Mouse (Mus musculus) embryonic facial prominence, embryonic 14.5 days (tissue): ENCODE measurements at regions not wholly inside any gene's neighbourhood (a gene's known extent, or its start where the extent isn't known, plus 50 kb on each side); places are given as distances from the start of the nearest gene placed in this dataset.
A peak's percentile ranks its signal among the peaks of the same experiment; 100 is the strongest.

Experiments
- ATAC-seq: fragments of 200-750 bp; cut with Nextera tagmentation; 2 replicates; pipeline ENCODE4 v1.8.0; 2017; ENCODE audit warnings: low read depth, moderate number of reproducible peaks, moderate TSS enrichment
- DNase-seq: peaks from one replicate; pipeline ENCODE4 v3.0.0-alpha.2; 2015; ENCODE audit warnings: low spot score
- H3K27ac ChIP-seq: fragments of 300-500 bp; sonication (generic); replicated peaks from 2 replicates; pipeline ENCODE4 v1.5.1; 2014; ENCODE audit warnings: low read depth, mild to moderate bottlenecking, low read length, moderate library complexity
- H3K27me3 ChIP-seq: fragments of 300-500 bp; sonication (generic); replicated peaks from 2 replicates; pipeline ENCODE4 v1.6.1; 2014; ENCODE audit warnings: low read length; ENCODE audit not compliant: control insufficient read depth, insufficient read depth
- H3K36me3 ChIP-seq: fragments of 300-500 bp; sonication (generic); 2 replicates; pipeline ENCODE4 v1.6.1; 2014; ENCODE audit warnings: low read length, mixed read lengths; ENCODE audit not compliant: control insufficient read depth, insufficient read depth
- H3K4me1 ChIP-seq: fragments of 300-500 bp; sonication (generic); 2 replicates; pipeline ENCODE4 v1.6.1; 2014; ENCODE audit warnings: antibody characterized with exemption, low read length; ENCODE audit not compliant: control insufficient read depth, insufficient read depth
- H3K4me2 ChIP-seq: fragments of 300-500 bp; sonication (generic); 2 replicates; pipeline ENCODE4 v1.6.1; 2014; ENCODE audit warnings: low read depth, mild to moderate bottlenecking, low read length, moderate library complexity, mixed read lengths
- H3K4me3 ChIP-seq: fragments of 300-500 bp; sonication (generic); 2 replicates; pipeline ENCODE4 v1.5.1; 2014; ENCODE audit warnings: low read depth, mild to moderate bottlenecking, low read length
- H3K9ac ChIP-seq: fragments of 300-500 bp; sonication (generic); 2 replicates; pipeline ENCODE4 v1.6.1; 2014; ENCODE audit warnings: low read depth, mild to moderate bottlenecking, low read length, moderate library complexity, mixed read lengths
- H3K9me3 ChIP-seq: fragments of 300-500 bp; sonication (generic); 2 replicates; pipeline ENCODE4 v1.6.1; 2016; ENCODE audit warnings: low read length; ENCODE audit not compliant: control insufficient read depth
- WGBS: fragments of 180-500 bp; shearing (Covaris S2); extraction: QIAGEN DNeasy Blood & Tissue Kit; methylation state at CpG from one replicate; pipeline ENCODE4 v1.1.7; 2014; 5-methylcytosine and 5-hydroxymethylcytosine counted together

DNA sequence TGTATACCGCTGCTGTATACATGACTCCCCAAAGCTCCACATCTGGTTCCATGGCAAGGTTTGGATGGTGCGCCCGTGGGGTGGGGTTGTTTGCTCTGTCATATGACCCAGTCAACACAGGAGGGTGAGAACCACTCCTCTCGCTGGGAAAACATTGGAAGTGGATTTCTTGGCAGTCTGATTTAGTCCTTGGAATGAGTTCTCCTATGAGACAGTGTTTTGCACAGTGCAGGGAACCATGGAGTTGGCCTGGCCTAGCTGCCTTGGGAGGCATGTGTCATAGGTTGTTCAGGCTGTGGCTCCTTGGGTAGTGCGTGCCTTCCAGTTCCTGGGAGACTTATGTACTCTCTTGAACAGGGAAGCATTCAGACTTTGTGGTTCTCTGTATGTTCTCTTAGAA, 144.6 kb downstream of the Gas1 start:
- Histone ChIP-seq H3K36me3 (no peaks in the 10 kb centered on the region), H3K4me2 (no peak overlapping the region), H3K27ac (no peak overlapping the region), H3K9me3 (no peaks in the 10 kb centered on the region), H3K4me1 (no peaks in the 10 kb centered on the region), H3K9ac (no peak overlapping the region), H3K27me3 (no peaks in the 10 kb centered on the region), H3K4me3 (no peak overlapping the region)
- DNase-seq (no peak), ATAC-seq (no peak)
- 81% methylated on average over 5 of the region's 5 CpGs for WGBS

DNA sequence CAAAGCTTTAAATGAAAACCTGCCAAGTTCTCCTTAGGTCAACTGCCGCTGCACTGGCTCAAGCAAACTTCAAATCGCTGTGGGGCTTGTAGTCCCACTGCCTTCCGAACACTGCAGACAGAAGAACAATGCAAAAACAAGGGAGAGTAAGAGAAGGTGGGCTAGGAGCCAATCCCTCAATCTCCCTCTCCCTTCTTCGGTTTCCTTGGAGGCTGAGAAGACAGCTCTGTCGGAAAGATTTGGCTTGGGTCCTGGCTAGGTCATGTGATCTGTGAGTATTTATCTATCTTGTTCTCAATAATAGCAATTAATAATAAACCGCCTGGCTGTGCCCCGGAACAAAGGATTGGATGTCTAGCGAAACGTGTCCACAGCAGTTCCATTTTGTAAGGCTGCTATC, 147.6 kb downstream of the Gas1 start:
- DNase-seq: peak; percentile 85

DNA sequence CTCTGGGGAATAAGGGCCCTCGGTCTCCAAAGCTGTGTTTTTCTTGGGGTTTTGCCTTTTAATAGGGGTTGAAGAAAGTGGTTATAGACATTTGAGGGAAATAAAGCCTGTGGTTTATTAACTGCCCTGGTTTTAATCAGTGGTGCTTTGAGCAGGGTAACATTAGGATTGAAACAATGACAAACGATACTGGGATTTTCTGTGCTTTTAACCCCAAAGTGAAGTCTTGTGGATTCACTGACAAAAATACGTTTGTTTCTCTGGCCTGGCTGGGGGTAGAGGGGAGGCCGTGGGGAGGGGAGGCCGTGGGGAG, 157.0 kb downstream of the Gas1 start:
- Histone ChIP-seq H3K36me3 (no peaks in the 10 kb centered on the region), H3K9me3 (no peaks in the 10 kb centered on the region), H3K4me2 (peak overlapping the region; percentile 25; the same call in 1 of the 2 replicates), H3K9ac (no peak overlapping the region), H3K4me3 (no peak overlapping the region), H3K27ac (peak overlapping the region; percentile 84), H3K27me3 (no peaks in the 10 kb centered on the region), H3K4me1 (peaks cover 32% of the 10 kb centered on the region)
- ATAC-seq (peak; percentile 10; the same call in 1 of the 2 replicates), DNase-seq (no peak)
- WGBS: 8% methylated on average over 5 of the region's 5 CpGs

More for the DNA sequence above, 147.6 kb downstream of the Gas1 start:
- no peak overlapping the region for H3K4me2 ChIP-seq
- H3K27me3 ChIP-seq: no peaks in the 10 kb centered on the region
- no peaks in the 10 kb centered on the region for H3K36me3 ChIP-seq
- H3K9me3 ChIP-seq: no peaks in the 10 kb centered on the region
- no peak overlapping the region for H3K27ac ChIP-seq
- WGBS: 62% methylated on average over 9 of the region's 9 CpGs
- no peak overlapping the region for H3K4me3 ChIP-seq
- no peaks in the 10 kb centered on the region for H3K4me1 ChIP-seq
- ATAC-seq: peak; percentile 44; the same call in 1 of the 2 replicates
- no peak overlapping the region for H3K9ac ChIP-seq

- H3K27ac ChIP-seq: peak overlapping the region; percentile 84
- no peak overlapping the region for H3K9ac ChIP-seq
- DNase-seq: peak; percentile 93
- no peaks in the 10 kb centered on the region for H3K27me3 ChIP-seq
- H3K4me2 ChIP-seq: peak overlapping the region; percentile 25
- peak; percentile 88 for ATAC-seq
- H3K4me3 ChIP-seq: no peak overlapping the region
- H3K9me3 ChIP-seq: no peaks in the 10 kb centered on the region
- H3K4me1 ChIP-seq: peaks cover 38% of the 10 kb centered on the region
- WGBS: 4% methylated on average over 13 of the region's 13 CpGs
- no peaks in the 10 kb centered on the region for H3K36me3 ChIP-seq
Measured at GRCm38 (mm10) chr13:60019291-60020174, 157.6 kb downstream of the Gas1 start.

DNA sequence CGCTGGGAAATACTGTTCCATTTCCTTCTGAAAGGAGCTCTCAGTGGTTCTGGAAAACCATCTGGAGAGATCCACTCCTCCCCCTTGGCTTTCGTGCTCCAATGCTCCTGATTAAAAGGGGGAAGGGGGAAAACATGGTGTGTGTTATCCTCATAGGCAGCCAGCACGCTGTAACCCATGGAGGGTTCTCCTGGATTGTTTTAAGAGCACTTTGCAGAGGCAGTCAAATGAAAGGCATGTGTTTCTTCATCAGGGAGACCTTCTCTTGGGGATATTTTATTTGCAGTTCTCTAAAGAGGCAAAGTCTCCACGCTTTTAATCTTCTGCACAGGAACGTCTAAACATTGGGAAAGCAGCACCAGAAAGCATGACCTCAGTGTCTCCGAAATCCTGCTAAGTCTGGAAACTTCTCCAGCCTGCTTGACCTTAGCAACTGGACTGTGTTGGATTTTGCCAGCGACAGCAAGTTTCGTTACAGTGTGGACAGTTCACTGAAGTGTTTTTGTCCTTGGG, 161.3 kb downstream of the Gas1 start:
- peaks cover 58% of the 10 kb centered on the region for H3K4me1 ChIP-seq
- peak; percentile 58; the same call in 1 of the 2 replicates for ATAC-seq

DNA sequence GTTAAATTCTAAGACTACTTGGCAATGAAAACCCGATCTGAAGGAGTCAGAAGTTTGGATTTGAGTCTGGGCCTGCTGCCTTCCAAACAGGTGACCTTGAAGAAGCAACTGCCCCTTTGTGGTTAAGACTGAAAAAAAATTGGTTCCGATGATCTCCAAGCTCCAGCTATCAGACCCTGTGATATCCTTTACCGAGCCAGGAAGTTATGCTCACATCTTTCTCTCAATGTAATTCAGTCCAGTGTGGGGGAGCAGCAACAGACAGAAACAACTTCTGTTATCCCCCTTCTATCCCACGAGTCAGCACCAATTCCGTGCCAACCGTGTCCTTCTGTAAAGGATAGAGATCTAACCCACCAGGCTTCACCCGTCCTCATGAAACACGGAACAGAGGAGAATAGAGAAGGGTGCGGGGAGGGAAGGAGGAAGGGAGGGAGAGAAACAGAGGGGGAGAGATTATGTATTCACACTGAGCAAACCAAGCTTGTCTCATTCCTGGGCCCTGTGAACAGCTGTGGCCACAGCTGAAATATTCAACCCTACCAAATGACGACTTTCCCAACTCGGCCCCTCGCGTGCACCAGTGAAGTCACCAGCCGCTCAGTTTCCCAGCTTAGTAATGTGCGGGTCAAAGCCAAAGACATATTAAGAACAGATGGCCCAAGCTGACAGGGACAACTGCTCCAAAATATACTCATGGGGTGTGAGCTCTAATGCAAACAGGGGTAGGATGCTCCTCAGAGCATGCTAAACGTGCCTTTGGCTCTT, 164.9 kb downstream of the Gas1 start:
- peak; percentile 94 for DNase-seq
- 47% methylated on average over 16 of the region's 16 CpGs for WGBS

More for the DNA sequence above, 161.3 kb downstream of the Gas1 start:
- no peak overlapping the region for H3K4me2 ChIP-seq
- H3K9me3 ChIP-seq: no peaks in the 10 kb centered on the region
- peak; percentile 91 for DNase-seq
- 34% methylated on average over 8 of the region's 8 CpGs for WGBS
- peak overlapping the region; percentile 74 for H3K27ac ChIP-seq
- no peaks in the 10 kb centered on the region for H3K36me3 ChIP-seq
- no peaks in the 10 kb centered on the region for H3K27me3 ChIP-seq
- no peak overlapping the region for H3K4me3 ChIP-seq
- no peak overlapping the region for H3K9ac ChIP-seq

DNA sequence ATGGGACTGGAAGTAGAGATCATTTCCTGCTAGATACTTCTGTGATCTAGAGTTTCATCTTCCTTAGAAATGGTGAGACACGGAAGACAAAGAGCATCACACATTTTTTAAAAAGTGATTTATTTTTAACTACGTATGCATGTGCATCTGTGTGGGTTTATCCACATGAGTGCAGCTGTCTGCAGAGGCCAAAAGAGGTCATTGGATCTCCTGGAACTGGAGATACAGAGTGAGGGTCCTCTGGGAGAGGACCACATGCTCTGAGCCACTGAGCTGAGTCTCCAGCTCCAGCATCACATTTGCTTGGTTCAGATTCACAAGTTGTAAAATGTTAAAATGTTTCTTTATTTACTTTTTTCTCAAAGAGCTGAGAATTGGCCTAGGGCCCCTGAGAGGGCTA, 166.1 kb downstream of the Gas1 start:
- 61% methylated on average over 2 of the region's 2 CpGs for WGBS
- H3K27ac ChIP-seq: no peak overlapping the region; the same call in 1 of the 2 replicates

More for the DNA sequence above, 164.9 kb downstream of the Gas1 start:
- Histone ChIP-seq H3K4me3 (no peak overlapping the region), H3K9me3 (no peaks in the 10 kb centered on the region), H3K27me3 (no peaks in the 10 kb centered on the region), H3K4me1 (peaks cover 51% of the 10 kb centered on the region), H3K4me2 (no peak overlapping the region), H3K36me3 (no peaks in the 10 kb centered on the region), H3K9ac (no peak overlapping the region), H3K27ac (peak overlapping the region; percentile 80)
- peak; percentile 82 for ATAC-seq

GRCm38 (mm10) chr13:60007593-60007992, 169.6 kb downstream of the Gas1 start:
- ATAC-seq (peak; percentile 71), DNase-seq (peak; percentile 87)
- no peak overlapping the region for H3K4me2 ChIP-seq
- no peaks in the 10 kb centered on the region for H3K36me3 ChIP-seq
- H3K9ac ChIP-seq: no peak overlapping the region
- H3K9me3 ChIP-seq: no peaks in the 10 kb centered on the region
- peak overlapping the region; percentile 10 for H3K27ac ChIP-seq
- no peak overlapping the region for H3K4me3 ChIP-seq
- peaks cover 26% of the 10 kb centered on the region for H3K4me1 ChIP-seq
- 21% methylated on average over 7 of the region's 7 CpGs for WGBS
- no peaks in the 10 kb centered on the region for H3K27me3 ChIP-seq

More for the DNA sequence above, 166.1 kb downstream of the Gas1 start:
- peaks cover 48% of the 10 kb centered on the region for H3K4me1 ChIP-seq
- no peaks in the 10 kb centered on the region for H3K27me3 ChIP-seq
- no peak overlapping the region for H3K4me2 ChIP-seq
- DNase-seq (peak; percentile 50), ATAC-seq (no peak)
- H3K4me3 ChIP-seq: no peak overlapping the region
- H3K9ac ChIP-seq: no peak overlapping the region
- no peaks in the 10 kb centered on the region for H3K36me3 ChIP-seq
- H3K9me3 ChIP-seq: no peaks in the 10 kb centered on the region
